Comparison of ENCODE assay signal across 16 mouse cellular contexts in the genomic region with DNA sequence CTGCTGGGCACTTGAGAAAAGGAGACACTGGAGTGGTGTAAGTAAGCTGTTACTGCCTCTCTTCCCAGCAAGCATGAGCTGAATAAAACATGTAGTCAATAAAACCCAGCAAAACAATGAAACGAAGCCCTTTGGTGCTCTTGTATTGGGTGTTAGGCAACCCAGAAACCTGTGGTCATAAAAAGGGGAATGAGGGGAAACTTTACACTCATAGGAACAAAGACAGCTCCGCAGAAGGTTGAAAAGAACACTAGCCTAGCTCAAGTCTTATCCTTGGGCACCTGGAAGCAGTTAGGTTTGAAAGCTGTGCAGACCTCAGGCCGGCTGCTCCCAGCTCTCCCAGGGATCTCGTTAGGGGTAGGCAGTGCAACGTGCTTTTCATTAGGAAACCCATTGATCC.
DNase-seq lines count a peak whose midpoint lies in the region; ATAC-seq and TF ChIP-seq lines count a peak whose summit lies in the region.
"Had no signal": no experiment of that assay in that cellular context is flagged by ENCODE, and none has a peak within 500 bp of the region (broad histone marks: within the 10 kb centered on the region; RNA-seq: fewer than 3 reads in every experiment).

No protein-coding gene starts in this region.

- no peak overlapping the region for H3K9ac ChIP-seq in hindbrain, embryonic 11.5 days (ENCODE audit: low read depth, low read length)
- H3K9ac ChIP-seq in hindbrain, embryonic 14.5 days = no peak overlapping the region
- H3K9ac ChIP-seq in intestine, embryonic 15.5 days = no peak overlapping the region
- H3K9ac ChIP-seq: forebrain, embryonic 13.5 days; liver, embryonic 14.5 days; midbrain, embryonic 12.5 days had no signal

- H3K4me3 ChIP-seq in hindbrain, embryonic 11.5 days (ENCODE audit: low read depth, low read length) = no peak overlapping the region
- H3K4me3 ChIP-seq in hindbrain, embryonic 14.5 days (replicated peaks; ENCODE audit: low read length) = no peak overlapping the region
- H3K4me3 ChIP-seq in intestine, embryonic 15.5 days (replicated peaks) = no peak overlapping the region
- no peak overlapping the region for H3K4me3 ChIP-seq in gastrocnemius, adult 2 months
- H3K4me3 ChIP-seq: forebrain, embryonic 13.5 days; layer of hippocampus, adult 2 months; midbrain, embryonic 12.5 days had no signal

- no peaks in the 10 kb centered on the region for H3K36me3 ChIP-seq in hindbrain, embryonic 11.5 days (ENCODE audit: control insufficient read depth, insufficient read depth, low read length)
- no peaks in the 10 kb centered on the region for H3K36me3 ChIP-seq in hindbrain, embryonic 14.5 days (replicated peaks; ENCODE audit: control insufficient read depth, insufficient read depth)
- H3K36me3 ChIP-seq in intestine, embryonic 15.5 days = no peaks in the 10 kb centered on the region
- H3K36me3 ChIP-seq: midbrain, embryonic 12.5 days had no signal

- no peaks in the 10 kb centered on the region for H3K9me3 ChIP-seq in hindbrain, embryonic 11.5 days (ENCODE audit: control insufficient read depth, low read length)
- no peaks in the 10 kb centered on the region for H3K9me3 ChIP-seq in hindbrain, embryonic 14.5 days (ENCODE audit: control insufficient read depth, low read length)
- no peaks in the 10 kb centered on the region for H3K9me3 ChIP-seq in intestine, embryonic 15.5 days
- H3K9me3 ChIP-seq: forebrain, embryonic 13.5 days; midbrain, embryonic 12.5 days had no signal

- no peaks in the 10 kb centered on the region for H3K4me1 ChIP-seq in hindbrain, embryonic 11.5 days (replicated peaks; ENCODE audit: control insufficient read depth, insufficient read depth, low read length)
- no peaks in the 10 kb centered on the region for H3K4me1 ChIP-seq in hindbrain, embryonic 14.5 days (replicated peaks; ENCODE audit: control insufficient read depth, insufficient read depth, low read length)
- no peaks in the 10 kb centered on the region for H3K4me1 ChIP-seq in intestine, embryonic 15.5 days (replicated peaks)

- no peak for ATAC-seq in hindbrain, embryonic 11.5 days (ENCODE audit: low FRiP score)
- no peak for ATAC-seq in hindbrain, embryonic 14.5 days (ENCODE audit: low FRiP score)
- peak; percentile 65 for ATAC-seq in megakaryocyte, adult 5-6 weeks (ENCODE audit: poor library complexity, severe bottlenecking)
- no peak for ATAC-seq in intestine, embryonic 15.5 days
- ATAC-seq: forebrain, embryonic 13.5 days; Patski had no signal

- WGBS in hindbrain, embryonic 11.5 days = 56% methylated on average over 5 of the region's 5 CpGs
- 51% methylated on average over 5 of the region's 5 CpGs for WGBS in hindbrain, embryonic 14.5 days
- 50% methylated on average over 5 of the region's 5 CpGs for WGBS in intestine, embryonic 15.5 days

- intact Hi-C loops in gastrocnemius, adult 2 months (cut with DNase I) = no loop called here

- H3K27me3 ChIP-seq in hindbrain, embryonic 11.5 days (ENCODE audit: control insufficient read depth, insufficient read depth, low read length) = no peaks in the 10 kb centered on the region
- no peaks in the 10 kb centered on the region for H3K27me3 ChIP-seq in hindbrain, embryonic 14.5 days (ENCODE audit: control insufficient read depth, insufficient read depth, low read length)
- H3K27me3 ChIP-seq in intestine, embryonic 15.5 days (replicated peaks) = no peaks in the 10 kb centered on the region
- H3K27me3 ChIP-seq: forebrain, embryonic 13.5 days; midbrain, embryonic 12.5 days had no signal

- no peak for TF ChIP-seq CTCF in gastrocnemius, adult 2 months (IDR thresholded peaks at IDR 0.05)

- H3K27ac ChIP-seq in hindbrain, embryonic 11.5 days (ENCODE audit: low read depth, low read length) = no peak overlapping the region
- H3K27ac ChIP-seq in hindbrain, embryonic 14.5 days = no peak overlapping the region
- no peak overlapping the region for H3K27ac ChIP-seq in intestine, embryonic 15.5 days
- no peak overlapping the region for H3K27ac ChIP-seq in gastrocnemius, adult 2 months
- H3K27ac ChIP-seq: forebrain, embryonic 13.5 days; liver, embryonic 14.5 days; midbrain, embryonic 12.5 days had no signal

- no peak overlapping the region for H3K4me2 ChIP-seq in hindbrain, embryonic 11.5 days (replicated peaks; ENCODE audit: low read depth, low read length)
- H3K4me2 ChIP-seq in hindbrain, embryonic 14.5 days (replicated peaks) = no peak overlapping the region
- no peak overlapping the region for H3K4me2 ChIP-seq in intestine, embryonic 15.5 days (replicated peaks)
- H3K4me2 ChIP-seq: forebrain, embryonic 13.5 days; midbrain, embryonic 12.5 days had no signal

- DNase-seq in hindbrain, embryonic 11.5 days (ENCODE audit: low spot score) = peak; percentile 15
- DNase-seq in hindbrain, embryonic 14.5 days (ENCODE audit: low spot score) = no peak
- DNase-seq in embryo, embryonic 11.5 days (ENCODE audit: low read depth, low spot score) = peak; percentile 51
- peak; percentile 93 for DNase-seq in forelimb bud, embryonic 11.5 days (ENCODE audit: low read depth, low spot score)
- no peak for DNase-seq in testis, postnatal 14 days (ENCODE audit: low spot score)
- DNase-seq in gastrocnemius, adult 2 months = no peak
- DNase-seq: cerebellum, adult 11 months; heart, postnatal 10 days; lung, postnatal 14 days had no signal

Comparison
In these comparisons a context has a peak if more than half of its experiments do, and no peak if none do; other contexts are left out.
1. DNase-seq: peak in hindbrain, embryonic 11.5 days (single experiment), embryo, embryonic 11.5 days (single experiment) and forelimb bud, embryonic 11.5 days (single experiment); none in hindbrain, embryonic 14.5 days (single experiment), testis, postnatal 14 days (single experiment) and gastrocnemius, adult 2 months (single experiment).